Mouse (Mus musculus) adrenal gland, adult 8-10 months (tissue): Measurements from ENCODE around the gene Ndrg3. TPM values are rescaled to one million over a fixed set of nuclear protein-coding genes. Genes with fewer than 3 reads are reported as not detected.
"Not testable (repeated sequence)": the region's sequence is repeated elsewhere in the genome, so short reads cannot be mapped to it uniquely, and the experiment has no call there.

Experiments used
- DNase-seq: peaks from one replicate; pipeline ENCODE4 v3.0.0; 2022
- total RNA-seq, 4 experiments: library from RNA; stranded (reverse); gene quantifications; 2 replicates each; pipeline ENCODE4 v1.2.4; 2022

Gene Ndrg3
- total RNA-seq, 4 experiments from 2014 or later, result 54.3 to 81.0 (median 75.3) TPM

GRCm38 (mm10) chr2:156898374-156898773, 93.5 kb downstream of the Ndrg3 start:
- DNase-seq, result no peak

- DNase-seq, result no peak
Observed at GRCm38 (mm10) chr2:156897034-156897433, 94.8 kb downstream of the Ndrg3 start.

GRCm38 (mm10) chr2:156896384-156896914, 95.4 kb downstream of the Ndrg3 start:
- no peak for DNase-seq

- no peak for DNase-seq
Observed at GRCm38 (mm10) chr2:156894496-156895265, 97.2 kb downstream of the Ndrg3 start.

GRCm38 (mm10) chr2:156892821-156893220, 99.0 kb downstream of the Ndrg3 start:
- no peak for DNase-seq

- no peak for DNase-seq
Observed at GRCm38 (mm10) chr2:156892240-156892639, 99.6 kb downstream of the Ndrg3 start.

- DNase-seq, result no peak
Observed at GRCm38 (mm10) chr2:156888490-156888889, 103.4 kb downstream of the Ndrg3 start.

GRCm38 (mm10) chr2:156887017-156887416, 104.8 kb downstream of the Ndrg3 start, which contains the start of gene Sla2:
Gene Sla2 (minus strand): TSS chr2:156887192.
- no peak for DNase-seq

- no peak for DNase-seq
Observed at GRCm38 (mm10) chr2:156886084-156886631, 105.7 kb downstream of the Ndrg3 start.

- not testable (repeated sequence) for DNase-seq
Observed at GRCm38 (mm10) chr2:156885666-156886065, 106.2 kb downstream of the Ndrg3 start.

- no peak for DNase-seq
Observed at GRCm38 (mm10) chr2:156884396-156885211, 107.3 kb downstream of the Ndrg3 start.

- no peak for DNase-seq
Observed at GRCm38 (mm10) chr2:156882431-156883001, 109.3 kb downstream of the Ndrg3 start.

- DNase-seq, result peak; percentile 55
Observed at GRCm38 (mm10) chr2:156879541-156879940, 112.3 kb downstream of the Ndrg3 start.

GRCm38 (mm10) chr2:156877726-156878125, 114.1 kb downstream of the Ndrg3 start:
- DNase-seq, result no peak

Other genes starting within 250 kb of the Ndrg3 start
- 10 to 100 TPM; 37.2 to 58.6 (median 47.9) TPM for gene Myl9, start 216.6 kb downstream of the Ndrg3 start, total RNA-seq
- gene Tgif2, start 152.0 kb downstream of the Ndrg3 start, total RNA-seq, result 1 to 10 TPM; 2.4 to 4.0 (median 3.8) TPM
- 1 to 10 TPM; 2.6 to 6.2 (median 4.0) TPM for gene 4930518I15Rik, start 134.1 kb downstream of the Ndrg3 start, total RNA-seq
- 100 to 1,000 TPM; 134 to 305 (median 233) TPM for gene Rab5if, start 128.9 kb downstream of the Ndrg3 start, total RNA-seq
- under 1 TPM in 1 of 4 experiments, not detected in 3; 0.14 TPM for gene Sla2, start 104.9 kb downstream of the Ndrg3 start, total RNA-seq
- 1 to 10 TPM; 4.8 to 7.7 (median 6.4) TPM for gene Dsn1, start 15.1 kb upstream of the Ndrg3 start, total RNA-seq
- 10 to 100 TPM; 38.6 to 50.0 (median 46.5) TPM for gene Soga1, start 87.2 kb upstream of the Ndrg3 start, total RNA-seq
- gene Tldc2, start 95.0 kb upstream of the Ndrg3 start, total RNA-seq, result not detected
- 10 to 100 TPM; 22.4 to 38.9 (median 31.0) TPM for gene Samhd1, start 143.2 kb upstream of the Ndrg3 start, total RNA-seq
- gene Rbl1, start 212.5 kb upstream of the Ndrg3 start, total RNA-seq, result 1 to 10 TPM; 3.6 to 6.1 (median 5.2) TPM